Mouse (Mus musculus) E14TG2a.4 (cell line): Measurements from ENCODE around the gene AU022252.
A peak's percentile ranks its signal among the peaks of the same experiment; 100 is the strongest.

Experiments
- H3K27me3 ChIP-seq: 2 replicates; pipeline ENCODE4 v1.6.1; 2014; ENCODE audit warnings: low read length, control low read depth; ENCODE audit not compliant: insufficient read depth
- H3K36me3 ChIP-seq: 2 replicates; pipeline ENCODE4 v1.6.1; 2014; ENCODE audit warnings: low read length, control low read depth; ENCODE audit not compliant: insufficient read depth
- H3K4me1 ChIP-seq: replicated peaks from 2 replicates; pipeline ENCODE4 v1.6.1; 2014; ENCODE audit warnings: low read depth, low read length, control low read depth
- H3K4me3 ChIP-seq: replicated peaks from 2 replicates; pipeline ENCODE4 v1.5.1; 2014; ENCODE audit warnings: mild to moderate bottlenecking, low read length
- H3K9me3 ChIP-seq: 2 replicates; pipeline ENCODE4 v1.6.1; 2014; ENCODE audit warnings: low read length, control low read depth
- CTCF ChIP-seq: conservative IDR thresholded peaks from 2 replicates; pipeline ENCODE4 v1.5.1; 2014; ENCODE audit warnings: low read length
- NANOG ChIP-seq: IDR thresholded peaks from 2 replicates; pipeline ENCODE4 v1.6.1; 2014; ENCODE audit warnings: borderline replicate concordance, low read length, mixed read lengths
- POU5F1 ChIP-seq: IDR thresholded peaks from 2 replicates; pipeline ENCODE4 v1.6.1; 2014; ENCODE audit warnings: low read length, borderline replicate concordance

The AU022252 gene

DNA sequence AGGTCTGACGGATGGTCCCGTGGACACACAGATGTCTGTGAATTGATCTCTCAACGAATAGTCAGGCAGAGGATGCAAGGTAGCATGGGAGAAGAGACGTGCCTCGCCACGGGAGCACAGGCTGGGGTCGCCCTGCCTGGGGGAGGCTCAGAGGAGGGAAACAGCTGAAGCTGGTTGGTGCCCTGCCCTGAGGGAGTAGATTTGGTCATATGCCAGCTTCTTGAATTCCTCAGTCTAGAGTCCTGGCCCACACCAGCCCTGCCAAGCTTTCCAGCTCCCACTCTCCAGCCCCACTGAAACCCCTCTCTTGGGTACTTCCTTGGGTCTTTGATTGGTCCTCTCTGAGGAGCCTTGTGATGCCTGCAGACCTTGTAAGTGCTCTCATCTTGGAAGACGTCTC is 15.8 kb downstream of the AU022252 start:
- peaks cover 19% of the 10 kb centered on the region for H3K4me1 ChIP-seq
- no peaks in the 10 kb centered on the region for H3K36me3 ChIP-seq
- H3K4me3 ChIP-seq: no peak overlapping the region
- H3K27me3 ChIP-seq: peaks cover 25% of the 10 kb centered on the region
- TF ChIP-seq CTCF: no peak
- no peak for TF ChIP-seq NANOG
- TF ChIP-seq POU5F1: no peak
- H3K9me3 ChIP-seq: no peaks in the 10 kb centered on the region

GRCm38 (mm10) chr4:119204672-119205071 is 27.8 kb downstream of the AU022252 start:
- TF ChIP-seq NANOG: no peak
- TF ChIP-seq POU5F1: no peak
- TF ChIP-seq CTCF: peak; percentile 84
- H3K36me3 ChIP-seq: 0 out of 2 replicates have a peak, but pooled peaks cover 10% of the 10 kb centered on the region
- H3K27me3 ChIP-seq: peaks cover 6% of the 10 kb centered on the region; the same call in 1 of the 2 replicates
- no peaks in the 10 kb centered on the region for H3K9me3 ChIP-seq
- no peak overlapping the region for H3K4me3 ChIP-seq
- peaks cover 23% of the 10 kb centered on the region for H3K4me1 ChIP-seq

DNA sequence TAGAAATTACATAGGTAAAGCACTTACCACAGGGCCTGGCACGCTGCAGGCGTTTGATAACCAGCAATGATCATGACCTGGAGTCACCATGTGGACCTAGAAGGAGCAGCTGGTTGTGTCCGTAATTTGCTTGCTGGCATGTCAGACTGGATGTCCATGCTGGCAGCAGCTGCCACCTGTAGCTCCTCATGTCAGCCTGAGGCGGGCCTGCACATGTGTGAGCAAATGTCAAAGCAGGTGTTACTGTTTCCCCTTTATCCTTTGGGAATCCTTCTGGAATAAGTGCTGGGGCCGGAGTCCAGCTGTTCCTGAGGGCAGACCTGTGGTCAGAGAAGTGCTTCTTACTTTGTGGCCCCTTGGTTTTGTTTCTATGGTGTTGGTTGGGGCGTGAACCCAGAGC is 34.4 kb downstream of the AU022252 start:
- no peaks in the 10 kb centered on the region for H3K9me3 ChIP-seq
- TF ChIP-seq CTCF: no peak
- no peak for TF ChIP-seq POU5F1
- TF ChIP-seq NANOG: no peak

GRCm38 (mm10) chr4:119195582-119196320 is 36.8 kb downstream of the AU022252 start:
- no peaks in the 10 kb centered on the region for H3K9me3 ChIP-seq
- peaks cover 18% of the 10 kb centered on the region; the same call in 1 of the 2 replicates for H3K36me3 ChIP-seq
- TF ChIP-seq NANOG (no peak), POU5F1 (no peak), CTCF (no peak)
- H3K4me3 ChIP-seq: peak overlapping the region; percentile 87
- H3K4me1 ChIP-seq: peaks cover 19% of the 10 kb centered on the region
- H3K27me3 ChIP-seq: 0 out of 2 replicates have a peak, but pooled peaks cover 4% of the 10 kb centered on the region

More for the DNA sequence above, 34.4 kb downstream of the AU022252 start:
- Histone ChIP-seq H3K4me3 (no peak overlapping the region), H3K36me3 (peaks cover 24% of the 10 kb centered on the region; the same call in 1 of the 2 replicates), H3K4me1 (peaks cover 35% of the 10 kb centered on the region), H3K27me3 (peaks cover 4% of the 10 kb centered on the region; the same call in 1 of the 2 replicates)

DNA sequence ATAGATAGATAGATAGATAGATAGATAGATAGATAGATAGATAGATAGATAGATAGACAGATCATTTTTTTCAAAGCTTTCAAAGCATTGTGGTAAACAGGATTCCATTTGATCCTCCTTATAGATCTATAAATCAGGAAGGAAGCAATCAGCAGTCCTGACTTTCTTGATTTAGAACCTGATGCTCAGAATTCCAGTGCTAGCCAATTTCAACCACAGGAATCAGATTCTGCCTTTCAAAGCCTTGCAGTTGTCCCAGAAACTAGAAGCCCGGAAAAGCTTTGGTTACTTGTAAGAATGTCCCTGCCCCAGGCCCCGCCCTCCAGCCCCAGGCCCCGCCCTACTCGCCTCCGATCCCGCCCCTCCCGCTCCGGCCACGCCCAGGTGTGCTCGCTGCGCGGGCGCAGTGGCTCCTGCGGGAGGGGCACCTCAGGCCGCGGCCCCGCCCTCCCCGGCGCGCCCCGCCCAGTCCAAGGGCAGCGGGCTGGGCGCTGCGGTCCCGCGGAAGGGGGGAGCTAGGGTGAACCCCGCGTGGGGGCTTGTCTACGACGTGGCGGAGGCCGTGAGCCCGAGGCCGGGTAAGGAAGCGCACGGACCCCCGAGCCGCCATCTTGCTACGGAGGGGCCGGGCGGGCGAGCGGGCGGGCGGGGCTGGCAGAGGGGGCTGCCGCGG is 37.5 kb downstream of the AU022252 start, which contains the start of gene Svbp:
Svbp (plus strand) TSS at position 398 of the 673 bp plus-strand sequence.
- TF ChIP-seq POU5F1: no peak
- TF ChIP-seq NANOG: no peak
- no peak for TF ChIP-seq CTCF
- Histone ChIP-seq H3K4me1 (peaks cover 19% of the 10 kb centered on the region), H3K4me3 (peak within 1 kb of the TSS; percentile 87), H3K27me3 (0 out of 2 replicates have a peak, but pooled peaks cover 4% of the 10 kb centered on the region), H3K9me3 (no peaks in the 10 kb centered on the region), H3K36me3 (peaks cover 14% of the 10 kb centered on the region; the same call in 1 of the 2 replicates)

DNA sequence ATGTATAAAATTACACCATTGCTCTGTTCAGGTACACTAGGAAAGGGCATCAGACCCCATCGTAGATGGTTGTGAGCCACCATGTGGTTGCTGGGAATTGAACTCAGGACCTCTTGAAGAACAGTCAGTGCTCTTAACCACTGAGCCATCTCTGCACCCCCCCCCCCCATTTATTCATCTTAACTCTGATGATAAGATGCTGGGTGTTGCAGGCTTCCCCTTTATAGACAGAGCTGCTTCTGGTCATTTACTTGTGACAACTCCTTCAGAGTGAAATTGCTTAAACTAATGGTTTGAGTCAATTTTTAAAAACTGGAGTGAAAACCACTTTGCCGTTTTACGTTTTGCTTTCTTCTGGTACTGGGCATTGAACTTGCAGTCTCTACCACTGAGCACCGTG is 39.8 kb downstream of the AU022252 start:
- TF ChIP-seq NANOG (no peak), CTCF (no peak), POU5F1 (no peak)
- H3K36me3 ChIP-seq: peaks cover 7% of the 10 kb centered on the region; the same call in 1 of the 2 replicates
- H3K27me3 ChIP-seq: 0 out of 2 replicates have a peak, but pooled peaks cover 4% of the 10 kb centered on the region
- peaks cover 12% of the 10 kb centered on the region for H3K4me1 ChIP-seq
- no peaks in the 10 kb centered on the region for H3K9me3 ChIP-seq
- no peak overlapping the region for H3K4me3 ChIP-seq

DNA sequence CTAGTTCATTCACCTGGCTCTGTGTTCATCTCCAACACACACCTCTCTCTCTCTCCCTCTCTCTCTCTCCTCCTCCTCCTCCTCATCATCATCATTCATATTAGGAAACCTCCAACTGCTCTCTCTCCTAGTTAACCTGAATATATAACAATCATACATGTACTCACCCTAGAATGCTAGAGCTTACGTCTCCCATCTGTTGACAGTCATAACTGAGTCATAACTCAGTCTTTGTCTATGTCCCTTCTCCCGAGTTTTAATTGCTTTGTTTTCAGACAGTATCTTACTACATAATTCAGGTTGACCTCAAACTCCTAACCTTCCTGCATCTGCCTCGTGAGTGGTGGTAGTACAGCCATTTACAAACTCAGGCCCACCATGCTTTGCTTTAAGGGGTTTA is 41.2 kb downstream of the AU022252 start:
- H3K9me3 ChIP-seq: no peaks in the 10 kb centered on the region
- peaks cover 12% of the 10 kb centered on the region; the same call in 1 of the 2 replicates for H3K27me3 ChIP-seq
- no peak for TF ChIP-seq CTCF
- TF ChIP-seq POU5F1: no peak
- no peak for TF ChIP-seq NANOG
- H3K4me1 ChIP-seq: peaks cover 12% of the 10 kb centered on the region
- H3K4me3 ChIP-seq: no peak overlapping the region
- H3K36me3 ChIP-seq: no peaks in the 10 kb centered on the region

- Histone ChIP-seq H3K4me1 (peaks cover 5% of the 10 kb centered on the region), H3K4me3 (no peak overlapping the region), H3K27me3 (peaks cover 12% of the 10 kb centered on the region; the same call in 1 of the 2 replicates), H3K36me3 (no peaks in the 10 kb centered on the region), H3K9me3 (no peaks in the 10 kb centered on the region)
- TF ChIP-seq NANOG (no peak), POU5F1 (no peak), CTCF (no peak)
Measured at GRCm38 (mm10) chr4:119190618-119191017, 41.9 kb downstream of the AU022252 start.

- peaks cover 12% of the 10 kb centered on the region; the same call in 1 of the 2 replicates for H3K27me3 ChIP-seq
- H3K4me3 ChIP-seq: no peak within 1 kb of the TSS
- H3K36me3 ChIP-seq: no peaks in the 10 kb centered on the region
- TF ChIP-seq CTCF: no peak
- no peak for TF ChIP-seq NANOG
- TF ChIP-seq POU5F1: no peak
- H3K4me1 ChIP-seq: 0 out of 2 replicates have a peak, but pooled peaks cover 3% of the 10 kb centered on the region
- no peaks in the 10 kb centered on the region for H3K9me3 ChIP-seq
Measured at GRCm38 (mm10) chr4:119189864-119190263, 42.6 kb downstream of the AU022252 start, which contains the start of gene Ermap. Ermap (minus strand) TSS chr4:119190011.
